Mouse (Mus musculus) macrophage (primary cell): ENCODE data around the gene Gm21518. TPM values are rescaled to one million over a fixed set of nuclear protein-coding genes. Genes with fewer than 3 reads are reported as not detected.
"Not testable (repeated sequence)": the region's sequence is repeated elsewhere in the genome, so short reads cannot be mapped to it uniquely, and the experiment has no call there.

Experiments
- H3K27ac ChIP-seq: fragments of 350-480 bp; formaldehyde crosslinking; 2 replicates; pipeline ENCODE4 v1.9.0; 2021
- H3K36me3 ChIP-seq: fragments of 350-480 bp; formaldehyde crosslinking; 2 replicates; pipeline ENCODE4 v1.9.0; 2021; ENCODE audit errors: inconsistent target
- H3K4me3 ChIP-seq: fragments of 350-480 bp; formaldehyde crosslinking; 2 replicates; pipeline ENCODE4 v1.9.0; 2021; ENCODE audit errors: inconsistent target
- H3K79me2 ChIP-seq: fragments of 350-480 bp; formaldehyde crosslinking; 2 replicates; pipeline ENCODE4 v1.9.0; 2021; ENCODE audit errors: inconsistent target
- WGBS: methylation state at CpG from one replicate; pipeline ENCODE4 v1.1.7; 2026; ENCODE audit warnings: inconsistent platforms; ENCODE audit not compliant: missing documents; 5-methylcytosine and 5-hydroxymethylcytosine counted together
- polyA plus RNA-seq: library from polyadenylated mRNA; stranded (reverse); fragments of 250-400 nt; gene quantifications from 3 replicates; pipeline ENCODE4 v1.2.4, GENCODE M21; 2018; ENCODE audit warnings: inconsistent platforms
- total RNA-seq, 78 experiments: library from RNA; depleted of rRNA; stranded (reverse); fragments of 250-400 nt; gene quantifications; 1 replicate in 9 of 78; 2 replicates in 24 of 78; 3 replicates in 43 of 78; 4 replicates in 2 of 78; pipeline ENCODE4 v1.2.4; 2018; ENCODE audit warnings: inconsistent platforms in 56 of 78

Gm21518 gene
- not detected for total RNA-seq (2018; cell fraction: chromatin; rRNA removed)
- total RNA-seq (2018; cell fraction: cytosol; rRNA removed) = not detected
- not detected for total RNA-seq (2018; cell fraction: nucleus; rRNA removed)
- polyA plus RNA-seq = not detected in 3 replicates

DNA sequence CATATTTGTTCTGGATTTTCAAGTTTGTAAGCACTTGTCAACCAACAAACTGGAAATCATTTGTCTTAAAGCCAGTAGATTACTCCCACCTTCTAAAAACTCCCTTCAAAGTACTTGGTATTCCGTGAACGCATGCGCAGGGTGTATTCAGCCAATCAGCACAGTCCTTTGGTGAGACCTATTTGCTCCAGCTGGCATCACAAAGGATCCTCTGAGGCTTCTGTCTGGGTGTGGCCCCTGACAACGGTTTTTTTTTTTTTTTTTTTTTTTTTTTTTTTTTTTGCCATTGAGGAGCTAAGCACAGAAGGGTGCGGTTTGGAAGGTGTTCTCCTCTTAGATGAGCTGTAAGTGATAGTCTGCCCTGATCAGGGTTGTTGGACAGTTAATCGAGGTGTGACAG is at the start of gene Gm21518:
Gene Gm21518, plus strand, starts transcription at position 301 of the 400 bp plus-strand sequence.
- not testable (repeated sequence) for H3K79me2 ChIP-seq, H3K27ac ChIP-seq, H3K4me3 ChIP-seq, H3K36me3 ChIP-seq
- no CpG with 5 or more reads among the region's 6 CpGs for WGBS
